In genomic region chr3:157876439-157877156, GRCm38 (mm10) we compare ENCODE assay signal across 8 mouse cellular contexts. TPM values are rescaled to one million over a fixed set of nuclear protein-coding genes. Genes with fewer than 3 reads are reported as not detected.
A peak's percentile ranks its signal among the peaks of the same experiment; 100 is the strongest.
DNase-seq lines count a peak whose midpoint lies in the region; ATAC-seq and TF ChIP-seq lines count a peak whose summit lies in the region.

No protein-coding gene starts in this region.

- TF ChIP-seq CTCF in thymus, adult 2 months (IDR thresholded peaks at IDR 0.05; ENCODE audit: borderline replicate concordance, control insufficient read depth, extremely low read depth, insufficient read depth, low read length, poor library complexity) = no peak

- WGBS in thymus, adult 2 months = 55% methylated on average over 11 of the region's 11 CpGs
- 55% methylated on average over 11 of the region's 11 CpGs for WGBS in forebrain, embryonic 12.5 days
- WGBS in intestine, embryonic 16.5 days = 50% methylated on average over 11 of the region's 11 CpGs
- 57% methylated on average over 11 of the region's 11 CpGs for WGBS in neural tube, embryonic 11.5 days

- no peak overlapping the region for H3K4me2 ChIP-seq in forebrain, embryonic 12.5 days
- H3K4me2 ChIP-seq in intestine, embryonic 16.5 days (ENCODE audit: low read depth, low read length) = no peak overlapping the region
- H3K4me2 ChIP-seq in neural tube, embryonic 11.5 days (ENCODE audit: low read depth) = no peak overlapping the region

- intact Hi-C loops in left cerebral cortex, postnatal 25 days (cut with DNase I) = loop anchor here (5.0 to 10.0 kb wide), 2 partner anchors 51 to 1668 kb away; partner anchors contain the start of gene Cth

- no peaks in the 10 kb centered on the region for H3K36me3 ChIP-seq in thymus, adult 2 months (ENCODE audit: control insufficient read depth, insufficient read depth, low read length)
- no peaks in the 10 kb centered on the region for H3K36me3 ChIP-seq in forebrain, embryonic 12.5 days (replicated peaks)
- H3K36me3 ChIP-seq in intestine, embryonic 16.5 days (ENCODE audit: control insufficient read depth, insufficient read depth, low read length) = no peaks in the 10 kb centered on the region
- H3K36me3 ChIP-seq in neural tube, embryonic 11.5 days (ENCODE audit: control insufficient read depth, insufficient read depth, low read length) = no peaks in the 10 kb centered on the region

- H3K4me3 ChIP-seq in thymus, adult 2 months (ENCODE audit: control insufficient read depth, insufficient read depth, low read length) = no peak overlapping the region
- H3K4me3 ChIP-seq in forebrain, embryonic 12.5 days (replicated peaks) = no peak overlapping the region
- no peak overlapping the region for H3K4me3 ChIP-seq in intestine, embryonic 16.5 days (ENCODE audit: low read length)
- no peak overlapping the region for H3K4me3 ChIP-seq in neural tube, embryonic 11.5 days (ENCODE audit: low read depth, low read length)

- TF ChIP-seq POLR2A in thymus, adult 2 months (IDR thresholded peaks at IDR 0.05; ENCODE audit: control insufficient read depth, extremely low read depth, insufficient read depth, low read length, poor library complexity) = no peak

- H3K9ac ChIP-seq in forebrain, embryonic 12.5 days = no peak overlapping the region
- no peak overlapping the region for H3K9ac ChIP-seq in intestine, embryonic 16.5 days (ENCODE audit: low read depth, low read length)
- H3K9ac ChIP-seq in neural tube, embryonic 11.5 days (ENCODE audit: low read length) = no peak overlapping the region

- peak; percentile 33 for DNase-seq in thymus, adult 2 months
- no peak for DNase-seq in thymus, adult 18-20 months
- DNase-seq in c-Kit-negative CD71-positive TER-119-positive erythroid progenitor cells, embryonic 14.5 days (ENCODE audit: low read depth, low spot score) = peak; percentile 19
- peak; percentile 56 to 76 for DNase-seq in left cerebral cortex, postnatal 25 days (ENCODE audit: low spot score in 2 of 2)
- peak; percentile 39 for DNase-seq in neural tube, embryonic 11.5 days (ENCODE audit: low spot score)

- H3K9me3 ChIP-seq in forebrain, embryonic 12.5 days = no peaks in the 10 kb centered on the region
- H3K9me3 ChIP-seq in intestine, embryonic 16.5 days (ENCODE audit: control insufficient read depth, low read length) = no peaks in the 10 kb centered on the region
- no peaks in the 10 kb centered on the region for H3K9me3 ChIP-seq in neural tube, embryonic 11.5 days (ENCODE audit: control insufficient read depth, low read length)

- H3K27ac ChIP-seq in thymus, adult 2 months (ENCODE audit: control insufficient read depth, insufficient read depth, low read length) = no peak overlapping the region
- H3K27ac ChIP-seq in forebrain, embryonic 12.5 days = no peak overlapping the region
- H3K27ac ChIP-seq in intestine, embryonic 16.5 days (ENCODE audit: low read length) = no peak overlapping the region
- H3K27ac ChIP-seq in neural tube, embryonic 11.5 days (ENCODE audit: low read depth, low read length) = no peak overlapping the region

- H3K27me3 ChIP-seq in thymus, adult 2 months (ENCODE audit: control insufficient read depth, insufficient read depth, low read length) = no peaks in the 10 kb centered on the region
- H3K27me3 ChIP-seq in forebrain, embryonic 12.5 days = no peaks in the 10 kb centered on the region
- H3K27me3 ChIP-seq in intestine, embryonic 16.5 days (replicated peaks; ENCODE audit: control insufficient read depth, insufficient read depth, low read length) = no peaks in the 10 kb centered on the region
- H3K27me3 ChIP-seq in neural tube, embryonic 11.5 days (ENCODE audit: control insufficient read depth, insufficient read depth, low read length) = no peaks in the 10 kb centered on the region

- no peaks in the 10 kb centered on the region for H3K4me1 ChIP-seq in thymus, adult 2 months (replicated peaks; ENCODE audit: control insufficient read depth, insufficient read depth, low read length)
- no peaks in the 10 kb centered on the region for H3K4me1 ChIP-seq in forebrain, embryonic 12.5 days
- H3K4me1 ChIP-seq in intestine, embryonic 16.5 days (ENCODE audit: control insufficient read depth, insufficient read depth, low read length) = no peaks in the 10 kb centered on the region
- H3K4me1 ChIP-seq in neural tube, embryonic 11.5 days (ENCODE audit: control insufficient read depth, insufficient read depth, low read length) = no peaks in the 10 kb centered on the region

- peak; percentile 73 for ATAC-seq in forebrain, embryonic 12.5 days (ENCODE audit: low FRiP score)
- ATAC-seq in intestine, embryonic 16.5 days = peak; percentile 59; the same call in 1 of the 2 replicates
- no peak for ATAC-seq in neural tube, embryonic 11.5 days (ENCODE audit: insufficient read depth, low FRiP score, low TSS enrichment)
- no peak for ATAC-seq in monocyte, adult 5-6 weeks (replicated peaks; ENCODE audit: insufficient number of reproducible peaks, low FRiP score, low TSS enrichment, poor library complexity, severe bottlenecking)

RNA-seq across cellular contexts. Expression of gene Cth, which starts 48.3 kb away (rescaled TPM):
- 2.5 and 3.8 TPM in 2 replicates for polyA plus RNA-seq in thymus, adult 2 months (2012; rRNA removed)
- 9.5 TPM in 2 replicates for polyA plus RNA-seq in forebrain, embryonic 12.5 days (2016; fragmentation: Nextera tagmentation; extraction: Ambion mirVana)
- polyA plus RNA-seq in intestine, embryonic 16.5 days (2015; fragmentation: Nextera tagmentation; extraction: Ambion mirVana) = 70.8 and 74.7 TPM in 2 replicates
- total RNA-seq in left cerebral cortex, postnatal 25 days (2021) = 1 to 10 TPM; 6.7 to 8.0 TPM
- polyA plus RNA-seq in neural tube, embryonic 11.5 days (2014; fragmentation: Nextera tagmentation; extraction: Ambion mirVana) = 10.9 and 12.7 TPM in 2 replicates
- total RNA-seq in monocyte, adult 5-6 weeks (2017) = not detected in 3 replicates

Comparison
In these comparisons a context has a peak if more than half of its experiments do, and no peak if none do; other contexts are left out.
1. DNase-seq: peak in thymus, adult 2 months (single experiment), c-Kit-negative CD71-positive TER-119-positive erythroid progenitor cells, embryonic 14.5 days (single experiment), left cerebral cortex, postnatal 25 days (2 of 2) and neural tube, embryonic 11.5 days (single experiment); none in thymus, adult 18-20 months (0 of 2).
2. ATAC-seq: peak in forebrain, embryonic 12.5 days (single experiment) and intestine, embryonic 16.5 days (single experiment); none in neural tube, embryonic 11.5 days (single experiment) and monocyte, adult 5-6 weeks (single experiment).